In the genomic region with DNA sequence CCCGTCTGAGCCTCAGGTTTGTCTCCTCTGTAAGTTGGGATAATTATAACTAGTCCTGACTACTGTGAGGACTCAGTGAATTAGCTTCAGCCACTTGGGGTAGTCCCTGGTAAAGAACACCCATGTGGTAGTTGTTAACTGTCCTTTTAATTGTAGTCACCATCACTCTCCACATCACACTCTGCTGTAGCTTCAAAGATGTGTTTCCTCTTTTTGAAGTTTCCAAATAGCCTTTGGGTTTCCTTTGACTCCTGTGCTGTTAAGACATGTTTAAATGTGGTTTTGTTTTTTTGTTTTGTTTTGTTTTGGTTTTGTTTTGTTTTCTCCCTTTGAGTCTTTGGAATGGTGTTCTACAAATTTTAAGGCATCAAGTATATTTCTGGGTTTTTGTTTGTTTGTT, we compare ENCODE assay signal across 20 mouse cellular contexts.
DNase-seq lines count a peak whose midpoint lies in the region; ATAC-seq lines count a peak whose summit lies in the region.
"Had no signal": no experiment of that assay in that cellular context is flagged by ENCODE, and none has a peak within 500 bp of the region (broad histone marks: within the 10 kb centered on the region; RNA-seq: fewer than 3 reads in every experiment).

No protein-coding gene starts in this region.

- peak; percentile 79 for ATAC-seq in granulocyte monocyte progenitor cell, adult 5-6 weeks (replicated peaks; ENCODE audit: poor library complexity, severe bottlenecking)
- peak; percentile 80 for ATAC-seq in megakaryocyte, adult 5-6 weeks (ENCODE audit: poor library complexity, severe bottlenecking)
- no peak for ATAC-seq in hindbrain, embryonic 11.5 days (ENCODE audit: low FRiP score)
- ATAC-seq: forebrain, embryonic 13.5 days; forebrain, embryonic 15.5 days; forebrain, postnatal 0 days had no signal

- no peak overlapping the region for H3K4me3 ChIP-seq in hindbrain, embryonic 11.5 days (ENCODE audit: low read depth, low read length)
- H3K4me3 ChIP-seq: embryonic facial prominence, embryonic 10.5 days; embryonic facial prominence, embryonic 12.5 days; forebrain, embryonic 13.5 days; forebrain, embryonic 15.5 days had no signal

- no peaks in the 10 kb centered on the region for H3K9me3 ChIP-seq in hindbrain, embryonic 11.5 days (ENCODE audit: control insufficient read depth, low read length)
- H3K9me3 ChIP-seq: embryonic facial prominence, embryonic 10.5 days; embryonic facial prominence, embryonic 12.5 days; forebrain, embryonic 13.5 days; forebrain, embryonic 15.5 days had no signal

- H3K4me1 ChIP-seq in hindbrain, embryonic 11.5 days (replicated peaks; ENCODE audit: control insufficient read depth, insufficient read depth, low read length): no peaks in the 10 kb centered on the region
- H3K4me1 ChIP-seq: embryonic facial prominence, embryonic 10.5 days had no signal

- WGBS in hindbrain, embryonic 11.5 days: 87% methylated on average over 1 of the region's 1 CpGs

- no peak overlapping the region for H3K27ac ChIP-seq in hindbrain, embryonic 11.5 days (ENCODE audit: low read depth, low read length)
- H3K27ac ChIP-seq: embryonic facial prominence, embryonic 10.5 days; embryonic facial prominence, embryonic 12.5 days; forebrain, embryonic 13.5 days; forebrain, embryonic 15.5 days had no signal

- H3K4me2 ChIP-seq in hindbrain, embryonic 11.5 days (replicated peaks; ENCODE audit: low read depth, low read length): no peak overlapping the region
- H3K4me2 ChIP-seq: embryonic facial prominence, embryonic 12.5 days; forebrain, embryonic 13.5 days; forebrain, embryonic 15.5 days had no signal

- H3K27me3 ChIP-seq in splenic B cell, adult 2 months (ENCODE audit: control insufficient read depth, insufficient read depth, low read length, poor library complexity, severe bottlenecking): no peaks in the 10 kb centered on the region
- H3K27me3 ChIP-seq in hindbrain, embryonic 11.5 days (ENCODE audit: control insufficient read depth, insufficient read depth, low read length): no peaks in the 10 kb centered on the region
- H3K27me3 ChIP-seq: embryonic facial prominence, embryonic 12.5 days; forebrain, embryonic 13.5 days; forebrain, embryonic 15.5 days had no signal

- intact Hi-C loops in gastrocnemius, postnatal 36 days (cut with DNase I): no loop called here

- no peak overlapping the region for H3K9ac ChIP-seq in hindbrain, embryonic 11.5 days (ENCODE audit: low read depth, low read length)
- H3K9ac ChIP-seq: embryonic facial prominence, embryonic 12.5 days; forebrain, embryonic 13.5 days; forebrain, embryonic 15.5 days; forebrain, postnatal 0 days had no signal

- peak; percentile 24 for DNase-seq in 416B (ENCODE audit: low read depth)
- peak; percentile 18 for DNase-seq in splenic B cell, adult 2 months (ENCODE audit: low read depth, low spot score)
- DNase-seq in gastrocnemius, postnatal 36 days: no peak
- DNase-seq in cerebellum, adult 9-11 months: no peak
- DNase-seq in hindbrain, embryonic 11.5 days (ENCODE audit: low spot score): no peak
- DNase-seq: adrenal gland, adult 2 months; adrenal gland, postnatal 10 days; adrenal gland, postnatal 25 days; cerebellum, adult 11-12 months; cerebellum, adult 2 months; cerebellum, adult 9-10 months; cerebellum, postnatal 14 days; cerebellum, postnatal 36 days; forebrain, postnatal 0 days had no signal

- H3K36me3 ChIP-seq in splenic B cell, adult 2 months (ENCODE audit: control insufficient read depth, insufficient read depth, low read length, poor library complexity, severe bottlenecking): no peaks in the 10 kb centered on the region
- no peaks in the 10 kb centered on the region for H3K36me3 ChIP-seq in hindbrain, embryonic 11.5 days (ENCODE audit: control insufficient read depth, insufficient read depth, low read length)
- H3K36me3 ChIP-seq: embryonic facial prominence, embryonic 10.5 days; embryonic facial prominence, embryonic 12.5 days; forebrain, embryonic 15.5 days had no signal

Comparison
In these comparisons a context has a peak if more than half of its experiments do, and no peak if none do; other contexts are left out.
1. DNase-seq: peak in 416B (single experiment) and splenic B cell, adult 2 months (single experiment); none in gastrocnemius, postnatal 36 days (0 of 2), cerebellum, adult 9-11 months (single experiment) and hindbrain, embryonic 11.5 days (single experiment).